Mouse (Mus musculus) CD4-positive helper T cell, adult 2 months (primary cell): Measurements from ENCODE around the gene Serpinb1a.

ENCODE experiments used
- DNase-seq: peaks from one replicate; pipeline ENCODE4 v3.0.0-alpha.2; 2012; ENCODE audit warnings: low read depth, missing footprints, low spot score

The Serpinb1a gene

GRCm38 (mm10) chr13:32834513-32834912, 16.5 kb downstream of the Serpinb1a start:
- DNase-seq: no peak

GRCm38 (mm10) chr13:32833237-32833636, 17.7 kb downstream of the Serpinb1a start:
- peak; percentile 31 for DNase-seq

- DNase-seq: no peak
Observed at GRCm38 (mm10) chr13:32832776-32833175, 18.2 kb downstream of the Serpinb1a start.

- no peak for DNase-seq
Observed at GRCm38 (mm10) chr13:32831505-32832273, 19.3 kb downstream of the Serpinb1a start.

- DNase-seq: no peak
Observed at GRCm38 (mm10) chr13:32828886-32829285, 22.1 kb downstream of the Serpinb1a start.

GRCm38 (mm10) chr13:32827951-32828350, 23.0 kb downstream of the Serpinb1a start:
- peak; percentile 42 for DNase-seq

GRCm38 (mm10) chr13:32827111-32827822, 23.7 kb downstream of the Serpinb1a start:
- DNase-seq: no peak

GRCm38 (mm10) chr13:32825546-32825945, 25.4 kb downstream of the Serpinb1a start:
- DNase-seq: no peak

- no peak for DNase-seq
Observed at GRCm38 (mm10) chr13:32824377-32825330, 26.3 kb downstream of the Serpinb1a start.

GRCm38 (mm10) chr13:32823126-32823525, 27.9 kb downstream of the Serpinb1a start:
- no peak for DNase-seq

- DNase-seq: no peak
Observed at GRCm38 (mm10) chr13:32821671-32822070, 29.3 kb downstream of the Serpinb1a start.

GRCm38 (mm10) chr13:32819926-32820325, 31.1 kb downstream of the Serpinb1a start:
- DNase-seq: no peak

GRCm38 (mm10) chr13:32819241-32819640, 31.7 kb downstream of the Serpinb1a start:
- no peak for DNase-seq

GRCm38 (mm10) chr13:32807624-32808023, 43.4 kb downstream of the Serpinb1a start:
- no peak for DNase-seq

- DNase-seq: no peak
Observed at GRCm38 (mm10) chr13:32806820-32807219, 44.2 kb downstream of the Serpinb1a start.

- DNase-seq: no peak
Observed at GRCm38 (mm10) chr13:32803701-32804345, 47.2 kb downstream of the Serpinb1a start.

GRCm38 (mm10) chr13:32802259-32803081, 48.5 kb downstream of the Serpinb1a start, which contains the start of gene D930007J09Rik:
Gene D930007J09Rik, minus strand, starts transcription at chr13:32802849.
- peak; percentile 71 for DNase-seq

GRCm38 (mm10) chr13:32801693-32802221, 49.2 kb downstream of the Serpinb1a start, which contains the start of gene Wrnip1:
Gene Wrnip1, plus strand, starts transcription at chr13:32802038.
- DNase-seq: peak; percentile 98

- DNase-seq: peak; percentile 56
Observed at GRCm38 (mm10) chr13:32800859-32801258, 50.1 kb downstream of the Serpinb1a start.

- peak; percentile 49 for DNase-seq
Observed at GRCm38 (mm10) chr13:32799131-32799530, 51.9 kb downstream of the Serpinb1a start.
